In genomic region chr12:97090577-97091214, GRCm38 (mm10) we compare ENCODE assay signal across 25 mouse cellular contexts.
DNase-seq lines count a peak whose midpoint lies in the region; ATAC-seq lines count a peak whose summit lies in the region.
"Had no signal": no experiment of that assay in that cellular context is flagged by ENCODE, and none has a peak within 500 bp of the region (broad histone marks: within the 10 kb centered on the region; RNA-seq: fewer than 3 reads in every experiment).

No protein-coding gene starts in this region.

- no peak overlapping the region for H3K27ac ChIP-seq in midbrain, embryonic 14.5 days (replicated peaks; ENCODE audit: low read depth, low read length)
- no peak overlapping the region for H3K27ac ChIP-seq in midbrain, embryonic 11.5 days (ENCODE audit: low read depth, low read length)
- H3K27ac ChIP-seq: embryonic facial prominence, embryonic 12.5 days; forebrain, embryonic 12.5 days; gastrocnemius, adult 2 months; limb, embryonic 10.5 days; liver, embryonic 15.5 days; lung, embryonic 15.5 days had no signal

- no peaks in the 10 kb centered on the region for H3K4me1 ChIP-seq in midbrain, embryonic 14.5 days (ENCODE audit: control insufficient read depth, insufficient read depth, low read length)
- H3K4me1 ChIP-seq in midbrain, embryonic 11.5 days (ENCODE audit: control insufficient read depth, insufficient read depth, low read length), result no peaks in the 10 kb centered on the region
- H3K4me1 ChIP-seq: embryonic facial prominence, embryonic 12.5 days; forebrain, embryonic 12.5 days; liver, embryonic 15.5 days; lung, embryonic 15.5 days; megakaryocyte, embryonic 14.5 days had no signal

- no peaks in the 10 kb centered on the region for H3K36me3 ChIP-seq in midbrain, embryonic 14.5 days (ENCODE audit: control insufficient read depth, insufficient read depth, low read length)
- no peaks in the 10 kb centered on the region for H3K36me3 ChIP-seq in midbrain, embryonic 11.5 days (ENCODE audit: control insufficient read depth, insufficient read depth, low read length)
- H3K36me3 ChIP-seq: embryonic facial prominence, embryonic 12.5 days; forebrain, embryonic 12.5 days; limb, embryonic 10.5 days; liver, embryonic 15.5 days; lung, embryonic 15.5 days had no signal

- peak; percentile 34; the same call in 1 of the 2 replicates for ATAC-seq in midbrain, embryonic 14.5 days (ENCODE audit: low FRiP score, low TSS enrichment)
- no peak for ATAC-seq in midbrain, embryonic 11.5 days (ENCODE audit: low FRiP score)
- ATAC-seq: CD4-positive, CD25-positive, alpha-beta regulatory T cell, adult 4 months had no signal

- H3K9ac ChIP-seq in midbrain, embryonic 14.5 days (replicated peaks; ENCODE audit: low read length), result no peak overlapping the region
- H3K9ac ChIP-seq in midbrain, embryonic 11.5 days (ENCODE audit: low read length), result no peak overlapping the region
- H3K9ac ChIP-seq: embryonic facial prominence, embryonic 12.5 days; forebrain, embryonic 12.5 days; liver, embryonic 15.5 days; lung, embryonic 15.5 days had no signal

- H3K4me3 ChIP-seq in midbrain, embryonic 14.5 days (replicated peaks; ENCODE audit: low read depth, low read length), result no peak overlapping the region
- H3K4me3 ChIP-seq in midbrain, embryonic 11.5 days (ENCODE audit: low read depth, low read length), result no peak overlapping the region
- H3K4me3 ChIP-seq: embryonic facial prominence, embryonic 12.5 days; erythroblast, embryonic 14.5 days; forebrain, embryonic 12.5 days; gastrocnemius, adult 2 months; limb, embryonic 10.5 days; liver, embryonic 15.5 days; lung, embryonic 15.5 days; megakaryocyte, embryonic 14.5 days had no signal

- H3K27me3 ChIP-seq in midbrain, embryonic 14.5 days (ENCODE audit: control insufficient read depth, insufficient read depth, low read length), result no peaks in the 10 kb centered on the region
- no peaks in the 10 kb centered on the region for H3K27me3 ChIP-seq in midbrain, embryonic 11.5 days (ENCODE audit: control insufficient read depth, insufficient read depth, low read length)
- H3K27me3 ChIP-seq: embryonic facial prominence, embryonic 12.5 days; forebrain, embryonic 12.5 days; liver, embryonic 15.5 days; lung, embryonic 15.5 days; megakaryocyte, embryonic 14.5 days had no signal

- no peaks in the 10 kb centered on the region for H3K9me3 ChIP-seq in midbrain, embryonic 14.5 days (ENCODE audit: control insufficient read depth, low read length)
- H3K9me3 ChIP-seq in midbrain, embryonic 11.5 days (ENCODE audit: control insufficient read depth, low read length), result no peaks in the 10 kb centered on the region
- H3K9me3 ChIP-seq: embryonic facial prominence, embryonic 12.5 days; forebrain, embryonic 12.5 days; limb, embryonic 10.5 days; liver, embryonic 15.5 days; lung, embryonic 15.5 days; megakaryocyte, embryonic 14.5 days had no signal

- DNase-seq in embryo, embryonic 10 days (ENCODE audit: low spot score), result peak; percentile 10
- DNase-seq in embryo, embryonic 9.5 days (ENCODE audit: extremely low spot score), result no peak
- peak; percentile 61 for DNase-seq in midbrain, embryonic 14.5 days
- DNase-seq in midbrain, embryonic 11.5 days (ENCODE audit: low spot score, missing footprints), result no peak
- DNase-seq in embryo, embryonic 11 days, result peak; percentile 12
- peak; percentile 7 for DNase-seq in retina, postnatal 1 day
- no peak for DNase-seq in frontal cortex, postnatal 25 days (ENCODE audit: low spot score in 2 of 2)
- DNase-seq: cerebellum, adult 18-20 months; cerebellum, postnatal 25 days; gastrocnemius, adult 2 months; heart, postnatal 4 days; kidney, adult 2 months; kidney, postnatal 10 days; liver; lung, postnatal 36 days; right cerebral cortex, adult 18-20 months; right cerebral cortex, postnatal 4 days had no signal

- whole genome bisulfite sequencing in midbrain, embryonic 14.5 days, result 38% methylated on average over 2 of the region's 2 CpGs
- 65% methylated on average over 2 of the region's 2 CpGs for WGBS in midbrain, embryonic 11.5 days

- H3K4me2 ChIP-seq in midbrain, embryonic 14.5 days (ENCODE audit: low read length), result no peak overlapping the region
- no peak overlapping the region for H3K4me2 ChIP-seq in midbrain, embryonic 11.5 days
- H3K4me2 ChIP-seq: embryonic facial prominence, embryonic 12.5 days; forebrain, embryonic 12.5 days; liver, embryonic 15.5 days; lung, embryonic 15.5 days had no signal

Comparison
In these comparisons a context has a peak if more than half of its experiments do, and no peak if none do; other contexts are left out.
1. DNase-seq: peak in embryo, embryonic 10 days (single experiment), midbrain, embryonic 14.5 days (single experiment), embryo, embryonic 11 days (single experiment) and retina, postnatal 1 day (single experiment); none in embryo, embryonic 9.5 days (single experiment), midbrain, embryonic 11.5 days (single experiment) and frontal cortex, postnatal 25 days (0 of 2).